Mouse (Mus musculus): ENCODE results near the gene Eno2. TPM values are rescaled to one million over a fixed set of nuclear protein-coding genes. Genes with fewer than 3 reads are reported as not detected.

The Eno2 gene
- total RNA-seq, 2 experiments from 2014 or later: 1,064 to 1,067 TPM

- Histone ChIP-seq H3K27ac (no peak overlapping the region), H3K4me3 (no peak overlapping the region)
- intact Hi-C loops (cut with DNase I): no loop called here
- TF ChIP-seq CTCF (IDR thresholded peaks at IDR 0.05): no peak
- DNase-seq (ENCODE audit: extremely low spot score in 1 of 2, low spot score in 2 of 2): no peak
Measured at GRCm38 (mm10) chr6:124782436-124782835, 13.0 kb upstream of the Eno2 start.

- H3K27ac ChIP-seq: no peak overlapping the region
- no peak for DNase-seq (ENCODE audit: extremely low spot score in 1 of 2, low spot score in 2 of 2)
- intact Hi-C loops (cut with DNase I): no loop called here
- H3K4me3 ChIP-seq: no peak overlapping the region
- no peak for TF ChIP-seq CTCF (IDR thresholded peaks at IDR 0.05)
Measured at GRCm38 (mm10) chr6:124780917-124781316, 11.4 kb upstream of the Eno2 start.

- intact Hi-C loops (cut with DNase I): no loop called here
- H3K27ac ChIP-seq: no peak overlapping the region
- DNase-seq (ENCODE audit: extremely low spot score in 1 of 2, low spot score in 2 of 2): no peak
- H3K4me3 ChIP-seq: peak overlapping the region; percentile 36
- no peak for TF ChIP-seq CTCF (IDR thresholded peaks at IDR 0.05)
Measured at GRCm38 (mm10) chr6:124779984-124780416, 10.5 kb upstream of the Eno2 start.

- 0 out of 2 replicates have a peak within 1 kb of the TSS, but pooled peaks have one; percentile 44 for H3K27ac ChIP-seq
Measured at GRCm38 (mm10) chr6:124779222-124779983, 9.9 kb upstream of the Eno2 start, which contains the start of gene Lrrc23. Gene Lrrc23, minus strand, starts transcription at chr6:124779727.

GRCm38 (mm10) chr6:124770511-124770910 is 1.0 kb upstream of the Eno2 start:
- TF ChIP-seq CTCF (IDR thresholded peaks at IDR 0.05): no peak
- intact Hi-C loops (cut with DNase I): no loop called here
- H3K27ac ChIP-seq: no peak overlapping the region
- no peak overlapping the region for H3K4me3 ChIP-seq
- no peak for DNase-seq (ENCODE audit: extremely low spot score in 1 of 2, low spot score in 2 of 2)

More at GRCm38 (mm10) chr6:124779222-124779983, 9.9 kb upstream of the Eno2 start, which contains the start of gene Lrrc23:
- intact Hi-C loops (cut with DNase I): no loop called here
- peak in 1 of 2 experiments; percentile 36 for DNase-seq (ENCODE audit: extremely low spot score in 1 of 2, low spot score in 2 of 2)
- TF ChIP-seq CTCF (IDR thresholded peaks at IDR 0.05): no peak
- H3K4me3 ChIP-seq: peak within 1 kb of the TSS; percentile 36

GRCm38 (mm10) chr6:124770013-124770412 is 540 bp upstream of the Eno2 start:
- no peak for DNase-seq (ENCODE audit: extremely low spot score in 1 of 2, low spot score in 2 of 2)
- Histone ChIP-seq H3K27ac (peak overlapping the region; percentile 97), H3K4me3 (peak overlapping the region; percentile 79)
- TF ChIP-seq CTCF (IDR thresholded peaks at IDR 0.05): no peak
- intact Hi-C loops (cut with DNase I): no loop called here

GRCm38 (mm10) chr6:124768704-124769044 is 799 bp downstream of the Eno2 start:
- peak overlapping the region; percentile 79 for H3K4me3 ChIP-seq
- intact Hi-C loops (cut with DNase I): loop anchor here (1.0 kb wide), 2 partner anchors 37 to 41 kb away; no protein-coding TSS in a partner anchor

GRCm38 (mm10) chr6:124767920-124768703 is 1.4 kb downstream of the Eno2 start:
- peak; percentile 56 to 64 for DNase-seq (ENCODE audit: extremely low spot score in 1 of 2, low spot score in 2 of 2)
- intact Hi-C loops (cut with DNase I): no loop called here
- no peak for TF ChIP-seq CTCF (IDR thresholded peaks at IDR 0.05)
- Histone ChIP-seq H3K4me3 (peak overlapping the region; percentile 79), H3K27ac (peak overlapping the region; percentile 97)

More at GRCm38 (mm10) chr6:124768704-124769044, 799 bp downstream of the Eno2 start:
- no peak for TF ChIP-seq CTCF (IDR thresholded peaks at IDR 0.05)
- peak overlapping the region; percentile 97 for H3K27ac ChIP-seq
- no peak for DNase-seq (ENCODE audit: extremely low spot score in 1 of 2, low spot score in 2 of 2)

GRCm38 (mm10) chr6:124767536-124767919 is 1.9 kb downstream of the Eno2 start:
- intact Hi-C loops (cut with DNase I): no loop called here
- DNase-seq (ENCODE audit: extremely low spot score in 1 of 2, low spot score in 2 of 2): no peak
- TF ChIP-seq CTCF (IDR thresholded peaks at IDR 0.05): no peak
- Histone ChIP-seq H3K4me3 (peak overlapping the region; percentile 79), H3K27ac (peak overlapping the region; percentile 97)

- intact Hi-C loops (cut with DNase I): no loop called here
- DNase-seq (ENCODE audit: extremely low spot score in 1 of 2, low spot score in 2 of 2): no peak
- Histone ChIP-seq H3K27ac (no peak overlapping the region), H3K4me3 (no peak overlapping the region)
- no peak for TF ChIP-seq CTCF (IDR thresholded peaks at IDR 0.05)
Measured at GRCm38 (mm10) chr6:124765951-124766350, 3.5 kb downstream of the Eno2 start.

GRCm38 (mm10) chr6:124759259-124759658 is 10.2 kb downstream of the Eno2 start:
- H3K27ac ChIP-seq: peak overlapping the region; percentile 86
- intact Hi-C loops (cut with DNase I): loop anchor here (5.0 kb wide), 1 partner anchor 187 kb away; the partner anchor contains the start of gene C1rb
- TF ChIP-seq CTCF (IDR thresholded peaks at IDR 0.05): peak; percentile 91
- H3K4me3 ChIP-seq: no peak overlapping the region
- DNase-seq (ENCODE audit: extremely low spot score in 1 of 2, low spot score in 2 of 2): peak; percentile 80 to 82

GRCm38 (mm10) chr6:124758849-124759232 is 10.6 kb downstream of the Eno2 start:
- intact Hi-C loops (cut with DNase I): loop anchor here (5.0 kb wide), 1 partner anchor 187 kb away; the partner anchor contains the start of gene C1rb
- TF ChIP-seq CTCF (IDR thresholded peaks at IDR 0.05): no peak
- H3K27ac ChIP-seq: peak overlapping the region; percentile 86
- DNase-seq (ENCODE audit: extremely low spot score in 1 of 2, low spot score in 2 of 2): no peak
- H3K4me3 ChIP-seq: no peak overlapping the region
